Mouse (Mus musculus): ENCODE measurements around the gene Slc25a48.

GRCm38 (mm10) chr13:56476790-56477189 lies 38.6 kb downstream of the Slc25a48 start:
- TF ChIP-seq GATA2 (IDR thresholded peaks at IDR 0.05; ENCODE audit: borderline replicate concordance, low read depth, low read length) = no peak
- TF ChIP-seq TAL1 (conservative IDR thresholded peaks at IDR 0.05; ENCODE audit: low read depth, low read length) = no peak
- TF ChIP-seq GATA1 (IDR thresholded peaks at IDR 0.05; ENCODE audit: borderline replicate concordance, low read length) = no peak
